Mouse (Mus musculus): ENCODE results near the gene Tuba1b. TPM values are rescaled to one million over a fixed set of nuclear protein-coding genes. Genes with fewer than 3 reads are reported as not detected.

The Tuba1b gene
- polyA plus RNA-seq, 1 experiment from 2014 or later = 1,719 TPM

GRCm38 (mm10) chr15:98897928-98898800 lies 36.2 kb downstream of the Tuba1b start, which contains the start of gene Dhh:
Dhh (minus strand) TSS chr15:98898540.
- Histone ChIP-seq H3K9ac (ENCODE audit: low read length) (no peak within 1 kb of the TSS), H3K36me3 (ENCODE audit: control insufficient read depth, insufficient read depth, low read length) (peaks cover 6% of the 10 kb centered on the region), H3K4me2 (ENCODE audit: low read length) (peak within 1 kb of the TSS; percentile 14; the same call in 1 of the 2 replicates), H3K27ac (ENCODE audit: low read depth, low read length) (no peak within 1 kb of the TSS), H3K9me3 (replicated peaks; ENCODE audit: control insufficient read depth, low read length) (no peaks in the 10 kb centered on the region), H3K4me1 (ENCODE audit: control insufficient read depth, insufficient read depth, low read length) (peaks cover 15% of the 10 kb centered on the region; the same call in 1 of the 2 replicates), H3K27me3 (replicated peaks; ENCODE audit: control insufficient read depth, insufficient read depth, low read length) (peaks cover 65% of the 10 kb centered on the region), H3K4me3 (ENCODE audit: low read depth, low read length) (peak within 1 kb of the TSS; percentile 13)
- under 1% methylated on average over 40 of the region's 41 CpGs for WGBS
- ATAC-seq (no peak), DNase-seq (ENCODE audit: low spot score) (no peak)

GRCm38 (mm10) chr15:98897495-98897894 lies 36.9 kb downstream of the Tuba1b start:
- ATAC-seq = no peak
- Histone ChIP-seq H3K27ac (ENCODE audit: low read depth, low read length) (no peak overlapping the region), H3K4me1 (ENCODE audit: control insufficient read depth, insufficient read depth, low read length) (peaks cover 15% of the 10 kb centered on the region; the same call in 1 of the 2 replicates), H3K36me3 (ENCODE audit: control insufficient read depth, insufficient read depth, low read length) (no peaks in the 10 kb centered on the region), H3K27me3 (replicated peaks; ENCODE audit: control insufficient read depth, insufficient read depth, low read length) (peaks cover 72% of the 10 kb centered on the region), H3K9ac (ENCODE audit: low read length) (no peak overlapping the region), H3K9me3 (replicated peaks; ENCODE audit: control insufficient read depth, low read length) (no peaks in the 10 kb centered on the region), H3K4me2 (ENCODE audit: low read length) (no peak overlapping the region), H3K4me3 (ENCODE audit: low read depth, low read length) (0 out of 2 replicates have a peak overlapping the region, but pooled peaks have one; percentile 13)
- 3% methylated on average over 10 of the region's 10 CpGs for WGBS
- no peak for DNase-seq (ENCODE audit: low spot score)

DNA sequence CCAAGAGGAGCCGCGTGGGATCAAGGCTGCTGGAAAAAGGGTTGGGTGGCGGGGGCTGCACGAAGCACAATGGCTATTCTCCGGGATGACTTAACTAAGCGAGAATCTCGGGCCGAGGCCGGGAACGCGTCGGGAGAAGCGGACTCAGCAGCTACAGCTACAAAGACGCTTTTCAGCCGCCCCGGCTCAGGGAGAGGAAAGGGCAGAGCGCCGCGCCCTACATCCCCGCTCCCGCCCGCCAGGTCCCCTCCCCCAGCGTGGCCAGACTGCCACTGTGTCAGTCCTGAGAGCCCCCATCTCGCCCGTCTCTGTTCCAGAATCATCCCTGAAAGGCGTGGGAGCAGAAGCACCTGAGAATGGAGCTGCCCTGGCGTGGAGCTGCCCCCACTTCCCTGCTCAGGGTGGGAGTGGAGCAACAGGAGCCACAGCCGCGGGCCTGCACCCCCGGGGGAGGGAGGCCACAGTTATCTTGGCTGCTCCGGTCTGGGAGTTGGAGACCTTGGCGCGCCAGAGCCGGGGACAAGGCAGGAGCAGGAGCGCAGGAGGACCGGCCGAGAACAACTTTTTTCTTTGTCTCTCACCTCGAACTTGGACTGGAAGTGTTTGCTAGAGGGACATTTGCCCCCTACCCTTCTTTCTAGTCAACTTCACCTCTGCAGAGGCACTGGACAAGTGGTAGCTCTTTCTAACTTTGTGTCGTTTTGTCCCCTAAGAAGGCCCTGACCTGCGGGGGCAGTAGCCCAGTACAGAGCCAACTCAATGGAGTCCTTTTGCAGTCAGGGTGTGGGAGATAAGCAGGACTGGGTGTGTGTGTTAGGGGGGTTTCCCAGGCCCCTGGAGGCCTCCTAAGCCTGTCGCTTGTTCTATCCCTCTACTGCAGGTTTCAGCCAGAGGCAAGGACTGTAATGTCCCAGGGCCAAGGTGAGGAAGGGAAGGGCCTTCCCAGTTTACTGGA lies 38.5 kb downstream of the Tuba1b start:
- peak overlapping the region; percentile 22 for H3K9ac ChIP-seq (ENCODE audit: low read length)
- H3K4me2 ChIP-seq (ENCODE audit: low read length) = peak overlapping the region; percentile 42
- peaks cover 80% of the 10 kb centered on the region for H3K27me3 ChIP-seq (replicated peaks; ENCODE audit: control insufficient read depth, insufficient read depth, low read length)
- no peaks in the 10 kb centered on the region for H3K36me3 ChIP-seq (ENCODE audit: control insufficient read depth, insufficient read depth, low read length)
- 1% methylated on average over 41 of the region's 41 CpGs for WGBS
- ATAC-seq = no peak
- DNase-seq (ENCODE audit: low spot score) = peak; percentile 34
- no peaks in the 10 kb centered on the region for H3K9me3 ChIP-seq (replicated peaks; ENCODE audit: control insufficient read depth, low read length)
- no peak overlapping the region for H3K27ac ChIP-seq (ENCODE audit: low read depth, low read length)
- peak overlapping the region; percentile 17 for H3K4me3 ChIP-seq (ENCODE audit: low read depth, low read length)
- H3K4me1 ChIP-seq (ENCODE audit: control insufficient read depth, insufficient read depth, low read length) = peaks cover 15% of the 10 kb centered on the region; the same call in 1 of the 2 replicates

- Histone ChIP-seq H3K27me3 (replicated peaks; ENCODE audit: control insufficient read depth, insufficient read depth, low read length) (peaks cover 77% of the 10 kb centered on the region), H3K9me3 (replicated peaks; ENCODE audit: control insufficient read depth, low read length) (no peaks in the 10 kb centered on the region), H3K4me3 (ENCODE audit: low read depth, low read length) (peak overlapping the region; percentile 42), H3K9ac (ENCODE audit: low read length) (peak overlapping the region; percentile 55), H3K4me1 (ENCODE audit: control insufficient read depth, insufficient read depth, low read length) (peaks cover 15% of the 10 kb centered on the region; the same call in 1 of the 2 replicates), H3K27ac (ENCODE audit: low read depth, low read length) (no peak overlapping the region), H3K4me2 (ENCODE audit: low read length) (peak overlapping the region; percentile 88), H3K36me3 (ENCODE audit: control insufficient read depth, insufficient read depth, low read length) (no peaks in the 10 kb centered on the region)
- no peak for DNase-seq (ENCODE audit: low spot score)
- 3% methylated on average over 38 of the region's 38 CpGs for WGBS
- ATAC-seq = no peak
Measured at GRCm38 (mm10) chr15:98894746-98895634, 39.4 kb downstream of the Tuba1b start.

DNA sequence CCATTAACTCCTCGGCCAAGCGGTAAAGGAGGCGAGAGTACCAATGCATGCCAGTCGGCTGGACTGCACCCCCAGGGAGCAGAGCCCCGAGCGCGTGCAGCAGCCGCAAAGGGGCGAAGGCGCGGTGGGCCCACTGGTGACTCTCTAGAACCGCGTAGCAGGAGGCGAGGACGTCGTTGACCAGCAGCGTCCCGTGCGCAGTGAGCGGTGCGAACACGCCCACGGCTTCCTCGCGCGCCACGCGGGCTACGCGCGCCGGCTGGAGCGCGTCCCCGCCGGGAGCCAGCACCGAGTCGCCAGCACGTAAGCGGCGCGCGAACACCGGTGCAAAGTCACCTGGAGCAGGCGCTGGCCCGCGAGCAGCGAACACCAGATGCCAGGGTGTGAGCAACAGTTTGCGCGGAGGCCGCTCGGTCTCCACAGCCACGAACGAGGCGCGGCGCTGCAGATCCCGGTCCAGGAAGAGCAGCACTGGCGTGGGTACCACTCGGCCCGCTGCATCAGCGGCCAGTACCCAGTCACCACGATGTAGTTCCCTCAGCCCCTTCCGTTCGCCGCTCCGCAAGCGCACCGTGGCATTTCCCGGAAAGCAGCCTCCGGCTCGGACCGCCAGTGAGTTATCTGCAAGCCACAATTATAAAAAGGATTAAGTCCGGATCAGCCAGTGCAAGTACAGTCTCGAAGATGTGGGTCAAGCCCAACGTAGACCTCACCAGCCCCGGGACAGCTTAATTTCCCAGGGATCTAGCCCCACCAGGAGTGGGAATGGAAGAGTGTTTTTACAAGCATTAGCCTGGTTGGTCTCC lies 40.2 kb downstream of the Tuba1b start, which contains the start of gene Rhebl1:
TSS of gene Rhebl1 (minus strand) at position 601 of the 806 bp plus-strand sequence.
- Histone ChIP-seq H3K9me3 (replicated peaks; ENCODE audit: control insufficient read depth, low read length) (no peaks in the 10 kb centered on the region), H3K4me1 (ENCODE audit: control insufficient read depth, insufficient read depth, low read length) (peaks cover 15% of the 10 kb centered on the region; the same call in 1 of the 2 replicates), H3K36me3 (ENCODE audit: control insufficient read depth, insufficient read depth, low read length) (no peaks in the 10 kb centered on the region), H3K9ac (ENCODE audit: low read length) (peak within 1 kb of the TSS; percentile 55), H3K4me2 (ENCODE audit: low read length) (peak within 1 kb of the TSS; percentile 88), H3K27ac (ENCODE audit: low read depth, low read length) (no peak within 1 kb of the TSS), H3K4me3 (ENCODE audit: low read depth, low read length) (peak within 1 kb of the TSS; percentile 42), H3K27me3 (replicated peaks; ENCODE audit: control insufficient read depth, insufficient read depth, low read length) (peaks cover 74% of the 10 kb centered on the region)
- under 1% methylated on average over 77 of the region's 77 CpGs for WGBS
- ATAC-seq = no peak
- no peak for DNase-seq (ENCODE audit: low spot score)

GRCm38 (mm10) chr15:98893036-98893435 lies 41.3 kb downstream of the Tuba1b start:
- 39% methylated on average over 4 of the region's 4 CpGs for WGBS
- Histone ChIP-seq H3K9me3 (replicated peaks; ENCODE audit: control insufficient read depth, low read length) (no peaks in the 10 kb centered on the region), H3K4me2 (ENCODE audit: low read length) (no peak overlapping the region), H3K27ac (ENCODE audit: low read depth, low read length) (no peak overlapping the region), H3K4me1 (ENCODE audit: control insufficient read depth, insufficient read depth, low read length) (peaks cover 15% of the 10 kb centered on the region; the same call in 1 of the 2 replicates), H3K9ac (ENCODE audit: low read length) (no peak overlapping the region), H3K4me3 (ENCODE audit: low read depth, low read length) (no peak overlapping the region), H3K36me3 (ENCODE audit: control insufficient read depth, insufficient read depth, low read length) (no peaks in the 10 kb centered on the region), H3K27me3 (replicated peaks; ENCODE audit: control insufficient read depth, insufficient read depth, low read length) (peaks cover 62% of the 10 kb centered on the region)
- ATAC-seq (no peak), DNase-seq (ENCODE audit: low spot score) (no peak)

DNA sequence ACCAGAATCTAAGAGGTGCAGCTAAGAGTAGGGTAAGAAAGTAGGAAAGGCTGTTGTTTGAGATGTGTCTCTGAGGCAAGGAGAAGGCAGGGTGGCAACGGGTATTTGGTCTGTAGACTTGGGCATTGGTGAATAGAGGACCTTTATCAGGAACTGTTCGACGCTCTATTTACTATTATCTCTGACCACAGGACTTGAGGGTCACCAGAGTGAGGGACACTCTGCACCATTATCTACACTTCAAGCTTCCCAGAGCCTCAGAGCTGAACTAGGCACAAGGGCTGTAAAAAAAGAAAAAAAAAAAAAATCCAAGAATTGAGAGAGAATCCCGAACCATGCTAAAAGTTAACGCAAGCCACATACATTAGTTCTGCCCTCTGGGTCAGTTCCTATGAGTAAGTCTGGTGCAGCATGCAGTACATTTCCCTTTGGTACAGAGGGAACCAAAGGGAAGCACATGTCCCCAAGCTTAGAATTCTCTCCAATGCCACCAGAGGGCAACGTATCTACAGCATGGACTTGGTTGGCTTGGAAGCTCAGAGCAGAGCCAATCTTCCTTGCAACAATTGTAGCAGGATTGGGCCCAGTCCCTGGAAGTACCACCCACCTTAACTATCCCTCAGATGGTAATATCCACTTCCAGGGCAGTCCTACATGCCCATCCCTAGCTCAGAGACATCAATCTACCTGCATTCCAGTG lies 42.3 kb downstream of the Tuba1b start:
- no peak overlapping the region for H3K9ac ChIP-seq (ENCODE audit: low read length)
- ATAC-seq (peak; percentile 68), DNase-seq (ENCODE audit: low spot score) (peak; percentile 90)
- 53% methylated on average over 6 of the region's 6 CpGs for WGBS
- no peaks in the 10 kb centered on the region for H3K36me3 ChIP-seq (ENCODE audit: control insufficient read depth, insufficient read depth, low read length)
- H3K4me1 ChIP-seq (ENCODE audit: control insufficient read depth, insufficient read depth, low read length) = peaks cover 15% of the 10 kb centered on the region; the same call in 1 of the 2 replicates
- H3K27ac ChIP-seq (ENCODE audit: low read depth, low read length) = no peak overlapping the region
- peaks cover 53% of the 10 kb centered on the region for H3K27me3 ChIP-seq (replicated peaks; ENCODE audit: control insufficient read depth, insufficient read depth, low read length)
- H3K9me3 ChIP-seq (replicated peaks; ENCODE audit: control insufficient read depth, low read length) = no peaks in the 10 kb centered on the region
- H3K4me2 ChIP-seq (ENCODE audit: low read length) = no peak overlapping the region
- H3K4me3 ChIP-seq (ENCODE audit: low read depth, low read length) = no peak overlapping the region

All from forebrain, embryonic 14.5 days (tissue).